9 mouse cellular contexts compared by ENCODE assay signal in the genomic region with DNA sequence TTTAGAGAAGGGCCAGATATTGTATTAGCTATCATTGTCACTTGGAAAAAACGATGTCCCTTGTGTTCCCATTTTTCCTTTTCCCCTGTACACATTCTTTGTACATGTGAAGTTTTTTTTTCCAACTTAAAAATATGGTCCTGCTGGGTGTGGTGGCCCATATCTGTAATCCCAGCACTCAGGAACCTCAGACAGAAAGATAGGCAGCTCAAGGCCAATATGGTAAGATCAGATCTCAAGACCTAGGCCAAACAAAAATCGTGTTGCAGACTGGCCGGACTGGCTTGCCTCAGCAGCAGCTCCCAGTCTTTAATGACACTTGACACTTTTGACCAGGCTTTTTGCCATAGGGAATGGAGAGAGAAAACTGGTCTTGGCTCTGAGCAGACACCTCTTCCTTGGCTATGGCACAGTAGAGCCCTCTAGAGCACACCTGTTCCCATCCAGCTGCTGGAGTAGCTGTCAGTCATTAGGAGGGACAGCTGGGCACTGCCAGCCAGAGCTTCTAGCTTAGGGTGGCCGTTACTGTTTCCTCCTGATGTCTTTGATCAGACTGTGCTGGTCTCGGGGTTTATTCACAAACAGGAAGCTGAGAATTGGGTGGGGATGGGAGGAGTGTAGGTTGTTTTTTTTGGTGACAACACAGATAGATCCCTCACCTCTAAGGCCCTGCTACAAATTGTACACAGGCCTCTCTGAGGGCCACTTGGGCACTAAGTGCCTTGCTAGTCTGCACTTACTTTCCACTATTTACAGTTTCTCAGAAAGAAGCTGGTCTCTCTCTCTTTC. TPM values are rescaled to one million over a fixed set of nuclear protein-coding genes. Genes with fewer than 3 reads are reported as not detected.
DNase-seq lines count a peak whose midpoint lies in the region; ATAC-seq and TF ChIP-seq lines count a peak whose summit lies in the region.
"Had no signal": no experiment of that assay in that cellular context is flagged by ENCODE, and none has a peak within 500 bp of the region (broad histone marks: within the 10 kb centered on the region; RNA-seq: fewer than 3 reads in every experiment).

No protein-coding gene starts in this region.

- peaks cover 30% of the 10 kb centered on the region; the same call in 1 of the 2 replicates for H3K4me1 ChIP-seq in spleen, adult 2 months (ENCODE audit: control insufficient read depth, insufficient read depth, insufficient read length)
- peaks cover 53% of the 10 kb centered on the region for H3K4me1 ChIP-seq in forebrain, embryonic 13.5 days
- peaks cover 37% of the 10 kb centered on the region for H3K4me1 ChIP-seq in liver, postnatal 0 days (ENCODE audit: insufficient read depth)
- peaks cover 33% of the 10 kb centered on the region for H3K4me1 ChIP-seq in stomach, embryonic 14.5 days (ENCODE audit: control insufficient read depth, insufficient read depth, low read length)

- peak; percentile 94 for TF ChIP-seq EP300 in liver, postnatal 0 days (IDR thresholded peaks at IDR 0.05; ENCODE audit: low read depth)

- intact Hi-C loops in left cerebral cortex, postnatal 36 days (cut with DNase I) = no loop called here

- no peak for TF ChIP-seq CTCF in spleen, adult 2 months (IDR thresholded peaks at IDR 0.05; ENCODE audit: extremely low read depth, insufficient read depth, insufficient read length, insufficient replicate concordance)
- TF ChIP-seq CTCF in liver, postnatal 0 days (IDR thresholded peaks at IDR 0.05; ENCODE audit: low read depth) = no peak

- TF ChIP-seq POLR2A in spleen, adult 2 months (IDR thresholded peaks at IDR 0.05; ENCODE audit: low read depth, low read length) = no peak; the same call in 1 of the 2 replicates

- H3K4me3 ChIP-seq in spleen, adult 2 months (ENCODE audit: extremely low read depth, insufficient read depth, insufficient read length) = no peak overlapping the region
- H3K4me3 ChIP-seq in forebrain, embryonic 13.5 days = no peak overlapping the region
- peak overlapping the region; percentile 74 for H3K4me3 ChIP-seq in liver, postnatal 0 days (ENCODE audit: low read depth, low read length)
- no peak overlapping the region for H3K4me3 ChIP-seq in stomach, embryonic 14.5 days (ENCODE audit: low read depth, low read length)

- no peaks in the 10 kb centered on the region for H3K9me3 ChIP-seq in forebrain, embryonic 13.5 days (replicated peaks)
- no peaks in the 10 kb centered on the region for H3K9me3 ChIP-seq in liver, postnatal 0 days (ENCODE audit: low read length)
- no peaks in the 10 kb centered on the region for H3K9me3 ChIP-seq in stomach, embryonic 14.5 days (ENCODE audit: control insufficient read depth, low read depth, low read length)
- H3K9me3 ChIP-seq: megakaryocyte, embryonic 14.5 days had no signal

- H3K27me3 ChIP-seq in spleen, adult 2 months (ENCODE audit: control insufficient read depth, insufficient read depth, low read length) = no peaks in the 10 kb centered on the region
- H3K27me3 ChIP-seq in forebrain, embryonic 13.5 days = no peaks in the 10 kb centered on the region
- no peaks in the 10 kb centered on the region for H3K27me3 ChIP-seq in liver, postnatal 0 days (ENCODE audit: insufficient read depth, low read length)
- no peaks in the 10 kb centered on the region for H3K27me3 ChIP-seq in stomach, embryonic 14.5 days (ENCODE audit: control insufficient read depth, insufficient read depth, low read length)
- H3K27me3 ChIP-seq: megakaryocyte, embryonic 14.5 days had no signal

- peak overlapping the region; percentile 89 for H3K27ac ChIP-seq in spleen, adult 2 months (ENCODE audit: insufficient read depth, low read length)
- peak overlapping the region; percentile 81 for H3K27ac ChIP-seq in forebrain, embryonic 13.5 days
- peak overlapping the region; percentile 85 for H3K27ac ChIP-seq in liver, postnatal 0 days (ENCODE audit: low read depth)
- peak overlapping the region; percentile 34; the same call in 1 of the 2 replicates for H3K27ac ChIP-seq in stomach, embryonic 14.5 days (ENCODE audit: low read length)

- H3K4me2 ChIP-seq in forebrain, embryonic 13.5 days = peak overlapping the region; percentile 41
- H3K4me2 ChIP-seq in liver, postnatal 0 days (ENCODE audit: low read depth, low read length) = peak overlapping the region; percentile 86
- H3K4me2 ChIP-seq in stomach, embryonic 14.5 days (replicated peaks; ENCODE audit: low read depth, low read length) = 0 out of 2 replicates have a peak overlapping the region, but pooled peaks have one; percentile 10

- no peak for ATAC-seq in forebrain, embryonic 13.5 days
- peak; percentile 31; the same call in 1 of the 2 replicates for ATAC-seq in liver, postnatal 0 days
- no peak for ATAC-seq in stomach, embryonic 14.5 days (ENCODE audit: insufficient number of reproducible peaks, insufficient read depth, low FRiP score, low read depth)

- DNase-seq in spleen, adult 2 months (ENCODE audit: low read depth in 1 of 2, low spot score in 2 of 2) = no peak
- no peak for DNase-seq in spleen, adult 12 weeks (ENCODE audit: low spot score)
- DNase-seq in liver, postnatal 0 days = peak; percentile 32
- DNase-seq in right cerebral cortex, postnatal 14 days = no peak
- DNase-seq in left cerebral cortex, postnatal 36 days (ENCODE audit: low spot score in 2 of 2) = no peak
- DNase-seq in urinary bladder, postnatal 14 days (ENCODE audit: low spot score) = no peak

- no peak overlapping the region for H3K9ac ChIP-seq in forebrain, embryonic 13.5 days
- H3K9ac ChIP-seq in liver, postnatal 0 days (replicated peaks) = peak overlapping the region; percentile 78
- H3K9ac ChIP-seq in stomach, embryonic 14.5 days (replicated peaks; ENCODE audit: low read depth, low read length) = no peak overlapping the region

- WGBS in spleen, adult 2 months = 44% methylated on average over 5 of the region's 5 CpGs
- 41% methylated on average over 5 of the region's 5 CpGs for WGBS in forebrain, embryonic 13.5 days
- WGBS in liver, postnatal 0 days (ENCODE audit: insufficient replicate concordance) = 37% methylated on average over 5 of the region's 5 CpGs
- 46% methylated on average over 5 of the region's 5 CpGs for WGBS in stomach, embryonic 14.5 days

- peaks cover 19% of the 10 kb centered on the region for H3K36me3 ChIP-seq in spleen, adult 2 months (ENCODE audit: control insufficient read depth, insufficient read depth, low read length)
- H3K36me3 ChIP-seq in forebrain, embryonic 13.5 days (ENCODE audit: poor library complexity, severe bottlenecking) = peaks cover 36% of the 10 kb centered on the region
- H3K36me3 ChIP-seq in liver, postnatal 0 days (replicated peaks; ENCODE audit: insufficient read depth, low read length) = peaks cover 57% of the 10 kb centered on the region
- H3K36me3 ChIP-seq in stomach, embryonic 14.5 days (ENCODE audit: control insufficient read depth, insufficient read depth, low read length) = peaks cover 28% of the 10 kb centered on the region

RNA-seq across cellular contexts. Expression of a gene that starts 2.6 kb away (rescaled TPM):
- 2.4 and 2.6 TPM in 2 replicates for polyA plus RNA-seq in spleen, adult 2 months (2012; rRNA removed)
- 12.5 and 12.6 TPM in 2 replicates for polyA plus RNA-seq in forebrain, embryonic 13.5 days (2015; fragmentation: Nextera tagmentation; extraction: Ambion mirVana)
- 0.59 and 0.65 TPM in 2 replicates for polyA plus RNA-seq in liver, postnatal 0 days (2015; fragmentation: Nextera tagmentation; extraction: Ambion mirVana)
- 9.2 and 9.8 TPM in 2 replicates for polyA plus RNA-seq in stomach, embryonic 14.5 days (2014; fragmentation: Nextera tagmentation; extraction: Ambion mirVana)
- 10 to 100 TPM in 1 of 2 experiments, 1 to 10 TPM in 1; 9.7 to 10.8 TPM for total RNA-seq in left cerebral cortex, postnatal 36 days (2021)

RNA-seq across cellular contexts. Expression of a gene that starts 3.0 kb away (rescaled TPM):
- 85.6 and 103 TPM in 2 replicates for polyA plus RNA-seq in spleen, adult 2 months (2012; rRNA removed)
- 52.0 and 59.7 TPM in 2 replicates for polyA plus RNA-seq in forebrain, embryonic 13.5 days (2015; fragmentation: Nextera tagmentation; extraction: Ambion mirVana)
- polyA plus RNA-seq in liver, postnatal 0 days (2015; fragmentation: Nextera tagmentation; extraction: Ambion mirVana) = 67.6 and 77.7 TPM in 2 replicates
- polyA plus RNA-seq in stomach, embryonic 14.5 days (2014; fragmentation: Nextera tagmentation; extraction: Ambion mirVana) = 58.0 and 63.4 TPM in 2 replicates
- total RNA-seq in left cerebral cortex, postnatal 36 days (2021) = 10 to 100 TPM; 13.9 to 22.8 TPM

RNA-seq across cellular contexts. Expression of a gene that starts 9.8 kb away (rescaled TPM):
- 31.2 and 35.1 TPM in 2 replicates for polyA plus RNA-seq in spleen, adult 2 months (2012; rRNA removed)
- 14.8 and 15.3 TPM in 2 replicates for polyA plus RNA-seq in forebrain, embryonic 13.5 days (2015; fragmentation: Nextera tagmentation; extraction: Ambion mirVana)
- 4.2 and 4.8 TPM in 2 replicates for polyA plus RNA-seq in liver, postnatal 0 days (2015; fragmentation: Nextera tagmentation; extraction: Ambion mirVana)
- polyA plus RNA-seq in stomach, embryonic 14.5 days (2014; fragmentation: Nextera tagmentation; extraction: Ambion mirVana) = 9.0 and 9.9 TPM in 2 replicates
- total RNA-seq in left cerebral cortex, postnatal 36 days (2021) = 10 to 100 TPM; 75.1 to 88.0 TPM

RNA-seq across cellular contexts. Expression of a gene that starts 17.2 kb away (rescaled TPM):
- polyA plus RNA-seq in spleen, adult 2 months (2012; rRNA removed) = 24.3 and 41.3 TPM in 2 replicates
- 31.3 and 32.4 TPM in 2 replicates for polyA plus RNA-seq in forebrain, embryonic 13.5 days (2015; fragmentation: Nextera tagmentation; extraction: Ambion mirVana)
- polyA plus RNA-seq in liver, postnatal 0 days (2015; fragmentation: Nextera tagmentation; extraction: Ambion mirVana) = 19.5 TPM in 2 replicates
- polyA plus RNA-seq in stomach, embryonic 14.5 days (2014; fragmentation: Nextera tagmentation; extraction: Ambion mirVana) = 27.0 TPM in 2 replicates
- 10 to 100 TPM; 21.3 to 30.7 TPM for total RNA-seq in left cerebral cortex, postnatal 36 days (2021)

RNA-seq across cellular contexts. Expression of a gene that starts 29.8 kb away (rescaled TPM):
- polyA plus RNA-seq in spleen, adult 2 months (2012; rRNA removed) = 60.1 and 80.5 TPM in 2 replicates
- polyA plus RNA-seq in forebrain, embryonic 13.5 days (2015; fragmentation: Nextera tagmentation; extraction: Ambion mirVana) = 97.1 and 99.3 TPM in 2 replicates
- polyA plus RNA-seq in liver, postnatal 0 days (2015; fragmentation: Nextera tagmentation; extraction: Ambion mirVana) = 58.1 and 61.6 TPM in 2 replicates
- polyA plus RNA-seq in stomach, embryonic 14.5 days (2014; fragmentation: Nextera tagmentation; extraction: Ambion mirVana) = 84.6 and 88.9 TPM in 2 replicates
- 10 to 100 TPM; 71.1 to 78.3 TPM for total RNA-seq in left cerebral cortex, postnatal 36 days (2021)

Comparison
In these comparisons a context has a peak if more than half of its experiments do, and no peak if none do; other contexts are left out.
1. H3K27ac ChIP-seq: peak in every context shown above with its lines; median percentile 89 in spleen, adult 2 months; 85 in liver, postnatal 0 days; 81 in forebrain, embryonic 13.5 days; 34 in stomach, embryonic 14.5 days.
2. H3K4me2 ChIP-seq: peak in every context shown above with its lines; median percentile 86 in liver, postnatal 0 days; 41 in forebrain, embryonic 13.5 days; 10 in stomach, embryonic 14.5 days.